In the genomic region with DNA sequence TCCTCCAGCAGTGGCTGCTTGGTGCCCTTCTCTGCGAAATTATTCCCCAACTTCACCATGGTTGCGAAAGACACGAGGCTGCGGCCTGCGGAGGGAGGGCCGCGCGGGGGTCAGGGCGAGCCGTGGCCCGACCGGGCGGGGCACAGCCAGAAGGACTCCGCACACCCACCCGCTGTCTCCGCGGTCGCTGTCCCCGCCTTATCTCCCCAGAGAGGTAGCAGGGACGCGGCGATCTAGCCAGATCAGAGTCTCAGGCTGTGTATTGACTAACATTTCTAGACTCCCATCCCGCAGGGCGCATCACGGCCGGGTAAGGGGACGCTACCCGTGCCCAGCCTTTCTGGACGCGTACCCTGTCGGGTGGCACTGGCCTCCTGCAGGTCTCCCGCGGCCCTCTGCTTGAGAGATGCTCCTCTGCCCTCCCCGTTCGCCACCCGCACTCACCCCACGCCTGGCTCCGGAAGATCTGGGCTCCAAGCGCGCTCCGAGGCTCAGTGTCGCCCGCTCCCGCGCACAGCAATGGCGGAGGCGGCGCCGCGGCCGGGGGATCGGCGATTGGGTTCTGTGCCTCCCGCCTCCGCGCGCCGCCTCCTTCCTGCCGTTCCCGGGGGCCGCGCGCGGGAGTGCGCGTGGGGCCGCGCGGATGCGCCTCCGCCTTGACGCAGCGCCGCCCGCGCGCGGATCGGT, we compare ENCODE assay signal across 8 mouse cellular contexts. TPM values are rescaled to one million over a fixed set of nuclear protein-coding genes. Genes with fewer than 3 reads are reported as not detected.
DNase-seq lines count a peak whose midpoint lies in the region; ATAC-seq and TF ChIP-seq lines count a peak whose summit lies in the region.

No protein-coding gene starts in this region.

- ATAC-seq in cerebellum, adult (ENCODE audit: insufficient number of reproducible peaks, low FRiP score, low TSS enrichment), result peak; percentile 82
- ATAC-seq in forebrain, embryonic 14.5 days, result peak; percentile 88
- ATAC-seq in lung, embryonic 15.5 days (ENCODE audit: borderline replicate concordance, extremely low read depth, low FRiP score, low TSS enrichment), result peak; percentile 75
- no peak for ATAC-seq in inflammation-experienced regulatory T-cells, adult 6 months

- in situ Hi-C loops in ES-E14 (cut with MboI; ENCODE audit: low sequenced_read_pairs in 2 of 2, unreplicated experiment in 2 of 2), result no loop called here

- intact Hi-C loops in heart, postnatal 10 days (cut with DNase I), result no loop called here

- no peak overlapping the region for H3K27ac ChIP-seq in ES-E14 (ENCODE audit: insufficient read depth, low read depth, low read length, poor library complexity, severe bottlenecking)
- peak overlapping the region; percentile 94 for H3K27ac ChIP-seq in forebrain, embryonic 14.5 days (ENCODE audit: low read depth, low read length)
- H3K27ac ChIP-seq in lung, embryonic 15.5 days, result no peak overlapping the region

- WGBS in forebrain, embryonic 14.5 days, result under 1% methylated on average over 78 of the region's 79 CpGs
- WGBS in lung, embryonic 15.5 days, result under 1% methylated on average over 75 of the region's 79 CpGs

- peak overlapping the region; percentile 76 for H3K9ac ChIP-seq in ES-E14 (ENCODE audit: insufficient read depth, low read depth, low read length, poor library complexity, severe bottlenecking)
- peak overlapping the region; percentile 100 for H3K9ac ChIP-seq in forebrain, embryonic 14.5 days (ENCODE audit: low read length)
- peak overlapping the region; percentile 62 for H3K9ac ChIP-seq in lung, embryonic 15.5 days

- H3K27me3 ChIP-seq in forebrain, embryonic 14.5 days (replicated peaks; ENCODE audit: control insufficient read depth, insufficient read depth, low read length), result no peaks in the 10 kb centered on the region
- peaks cover 34% of the 10 kb centered on the region for H3K27me3 ChIP-seq in lung, embryonic 15.5 days

- no peaks in the 10 kb centered on the region for H3K9me3 ChIP-seq in ES-E14 (ENCODE audit: control insufficient read depth, insufficient read depth, low read depth, low read length)
- no peaks in the 10 kb centered on the region for H3K9me3 ChIP-seq in forebrain, embryonic 14.5 days (replicated peaks; ENCODE audit: control insufficient read depth, low read length)
- H3K9me3 ChIP-seq in lung, embryonic 15.5 days, result no peaks in the 10 kb centered on the region

- H3K4me2 ChIP-seq in forebrain, embryonic 14.5 days (ENCODE audit: low read length), result peak overlapping the region; percentile 85
- peak overlapping the region; percentile 84 for H3K4me2 ChIP-seq in lung, embryonic 15.5 days

- H3K36me3 ChIP-seq in ES-E14 (ENCODE audit: control insufficient read depth, insufficient read depth, low read length, poor library complexity, severe bottlenecking), result no peaks in the 10 kb centered on the region
- H3K36me3 ChIP-seq in forebrain, embryonic 14.5 days (ENCODE audit: control insufficient read depth, insufficient read depth, low read length), result peaks cover 37% of the 10 kb centered on the region
- H3K36me3 ChIP-seq in lung, embryonic 15.5 days, result peaks cover 12% of the 10 kb centered on the region; the same call in 1 of the 2 replicates

- peak overlapping the region; percentile 49 to 75 for H3K4me3 ChIP-seq in ES-E14 (ENCODE audit: insufficient read depth in 1 of 2, low read depth in 1 of 2, low read length in 2 of 2, poor library complexity in 1 of 2, severe bottlenecking in 1 of 2)
- H3K4me3 ChIP-seq in forebrain, embryonic 14.5 days (ENCODE audit: low read depth, low read length), result peak overlapping the region; percentile 90
- H3K4me3 ChIP-seq in lung, embryonic 15.5 days, result peak overlapping the region; percentile 67

- H3K4me1 ChIP-seq in ES-E14 (ENCODE audit: control insufficient read depth in 2 of 2, insufficient read depth in 2 of 2, low read length in 2 of 2, poor library complexity in 1 of 2), result no peaks in the 10 kb centered on the region; a peak in 1 of 4 replicates
- peaks cover 29% of the 10 kb centered on the region for H3K4me1 ChIP-seq in forebrain, embryonic 14.5 days (ENCODE audit: control insufficient read depth, insufficient read depth, low read length)
- H3K4me1 ChIP-seq in lung, embryonic 15.5 days, result peaks cover 8% of the 10 kb centered on the region

- no peak for DNase-seq in ES-E14 (ENCODE audit: low read depth, low spot score)
- peak; percentile 92 for DNase-seq in forebrain, embryonic 14.5 days (ENCODE audit: low spot score)
- peak; percentile 58 to 61 for DNase-seq in heart, postnatal 10 days
- DNase-seq in layer of hippocampus, adult 9-11 months, result peak; percentile 76
- DNase-seq in retina, embryonic 14.5 days (ENCODE audit: low spot score), result peak; percentile 79

TF ChIP-seq in ES-E14, 5 proteins besides CTCF, POLR2A, EP300 and RAD21:
- TF ChIP-seq ZNF384 (IDR thresholded peaks at IDR 0.05; ENCODE audit: low read depth, low read length) (no peak), ZC3H11A (IDR thresholded peaks at IDR 0.05; ENCODE audit: borderline replicate concordance, low read depth, low read length) (no peak), MAFK (IDR thresholded peaks at IDR 0.05; ENCODE audit: insufficient read depth, low read depth, low read length) (no peak), HCFC1 (IDR thresholded peaks at IDR 0.05; ENCODE audit: borderline replicate concordance, insufficient read depth, low read length) (no peak), CHD2 (IDR thresholded peaks at IDR 0.05; ENCODE audit: low read depth, low read length) (no peak)

RNA-seq across cellular contexts. Expression of gene Nsg1, which starts 0.6 kb away (rescaled TPM):
- 2.9 and 5.0 TPM in 2 replicates for total RNA-seq in ES-E14 (2012; rRNA removed)
- 351 and 354 TPM in 2 replicates for polyA plus RNA-seq in forebrain, embryonic 14.5 days (2014; fragmentation: Nextera tagmentation; extraction: Ambion mirVana)
- total RNA-seq in heart, postnatal 10 days (2021), result 10 to 100 TPM; 16.4 to 19.0 TPM
- polyA plus RNA-seq in lung, embryonic 15.5 days (2015; fragmentation: Nextera tagmentation; extraction: Ambion mirVana), result 70.1 and 74.5 TPM in 2 replicates
- polyA plus RNA-seq in inflammation-experienced regulatory T-cells, adult 6 months (2017; shearing (Covaris generic)), result under 1 TPM; 0.34 to 0.98 (median 0.55) TPM

Comparison
In these comparisons a context has a peak if more than half of its experiments do, and no peak if none do; other contexts are left out.
1. RNA of gene Nsg1, which starts 0.6 kb away (polyA plus RNA-seq): 351 to 354 TPM in forebrain, embryonic 14.5 days and 70.1 to 74.5 TPM in lung, embryonic 15.5 days; 0.34 to 0.98 TPM in inflammation-experienced regulatory T-cells, adult 6 months; every median in the first group is over 10 times any median in the second.
2. Peak in every context shown above with its lines, with median percentiles within 50 percentile points of each other: H3K4me3 ChIP-seq and H3K9ac ChIP-seq.